Mouse (Mus musculus) heart, postnatal 0 days (tissue): Measurements from ENCODE around the gene Olfr1043.

Experiments
- CTCF ChIP-seq: IDR thresholded peaks from 2 replicates; pipeline ENCODE4 v1.5.1; 2016; ENCODE audit warnings: antibody characterized with exemption, control low read depth, low read depth
- EP300 ChIP-seq: IDR thresholded peaks from 2 replicates; pipeline ENCODE4 v1.6.1; 2016; ENCODE audit warnings: antibody characterized with exemption, low read depth

- TF ChIP-seq CTCF (no peak), EP300 (no peak)
Observed at GRCm38 (mm10) chr2:86161738-86162137, 5.6 kb downstream of the Olfr1043 start, which contains the start of gene Olfr1042.
